Mouse (Mus musculus): ENCODE results near the gene Tbc1d21. TPM values are rescaled to one million over a fixed set of nuclear protein-coding genes. Genes with fewer than 3 reads are reported as not detected.

Gene Tbc1d21
- polyA plus RNA-seq, 2 experiments from 2014 or later = not detected

- ATAC-seq = no peak
These were observed 33.5 kb downstream of the Tbc1d21 start for GRCm38 (mm10) chr9:58336650-58337281.

- no peak for ATAC-seq
These were observed 39.0 kb downstream of the Tbc1d21 start for GRCm38 (mm10) chr9:58331276-58331675.

GRCm38 (mm10) chr9:58330293-58330692 lies 40.0 kb downstream of the Tbc1d21 start:
- ATAC-seq = no peak

- no peak for ATAC-seq
These were observed 42.9 kb downstream of the Tbc1d21 start for GRCm38 (mm10) chr9:58327382-58327781.

- no peak for ATAC-seq
These were observed 43.6 kb downstream of the Tbc1d21 start for GRCm38 (mm10) chr9:58326477-58327180.

GRCm38 (mm10) chr9:58321681-58322080 lies 48.6 kb downstream of the Tbc1d21 start:
- no peak for ATAC-seq

- ATAC-seq = no peak
These were observed 51.9 kb downstream of the Tbc1d21 start for GRCm38 (mm10) chr9:58318317-58318716.

- no peak for ATAC-seq
These were observed 52.9 kb downstream of the Tbc1d21 start for GRCm38 (mm10) chr9:58317381-58317780.

- ATAC-seq = no peak
These were observed 53.5 kb downstream of the Tbc1d21 start for GRCm38 (mm10) chr9:58316784-58317183.

GRCm38 (mm10) chr9:58315850-58316249 lies 54.4 kb downstream of the Tbc1d21 start:
- ATAC-seq = no peak

- no peak for ATAC-seq
These were observed 55.4 kb downstream of the Tbc1d21 start for GRCm38 (mm10) chr9:58314682-58315360.

GRCm38 (mm10) chr9:58312944-58313359 lies 57.3 kb downstream of the Tbc1d21 start, which contains the start of gene Loxl1:
Gene Loxl1, minus strand, starts transcription at chr9:58313186.
- no peak for ATAC-seq

- ATAC-seq = no peak
These were observed 57.9 kb downstream of the Tbc1d21 start for GRCm38 (mm10) chr9:58312196-58312943.

GRCm38 (mm10) chr9:58311191-58311910 lies 58.9 kb downstream of the Tbc1d21 start:
- ATAC-seq = no peak

- ATAC-seq = no peak
These were observed 60.1 kb downstream of the Tbc1d21 start for GRCm38 (mm10) chr9:58310043-58310660.

Other genes with a start within 250 kb of the Tbc1d21 start
- gene Islr, start 166.1 kb downstream of the Tbc1d21 start, polyA plus RNA-seq (2017; shearing (Covaris generic)) = 1 to 10 TPM in 1 of 2 experiments, under 1 TPM in 1; 0.77 to 1.2 TPM
- not detected for gene Islr2, start 166.1 kb downstream of the Tbc1d21 start, polyA plus RNA-seq (2017; shearing (Covaris generic))
- 10 to 100 TPM; 45.9 to 77.9 TPM for gene Pml, start 120.7 kb downstream of the Tbc1d21 start, polyA plus RNA-seq (2017; shearing (Covaris generic))
- 10 to 100 TPM; 26.0 to 83.0 TPM for gene Stoml1, start 117.3 kb downstream of the Tbc1d21 start, polyA plus RNA-seq (2017; shearing (Covaris generic))
- gene Loxl1, start 57.3 kb downstream of the Tbc1d21 start, polyA plus RNA-seq (2017; shearing (Covaris generic)) = not detected
- not detected for gene Insyn1, start 118.1 kb upstream of the Tbc1d21 start, polyA plus RNA-seq (2017; shearing (Covaris generic))
- not detected for gene Cd276, start 185.0 kb upstream of the Tbc1d21 start, polyA plus RNA-seq (2017; shearing (Covaris generic))
- 10 to 100 TPM; 70.3 to 72.6 TPM for gene Nptn, start 211.8 kb upstream of the Tbc1d21 start, polyA plus RNA-seq (2017; shearing (Covaris generic))

Measured in CD4-positive, CD25-positive, alpha-beta regulatory T cell, adult 4 months (primary cell).